Mouse (Mus musculus) CH12.LX (cell line): ENCODE measurements around the gene Tinagl1. TPM values are rescaled to one million over a fixed set of nuclear protein-coding genes. Genes with fewer than 3 reads are reported as not detected.

Experiments
- DNase-seq: peaks from one replicate; pipeline ENCODE4 v3.0.0-alpha.2; 2013; ENCODE audit errors: extremely low read depth
- H3K27ac ChIP-seq: 2 replicates; pipeline ENCODE4 v1.5.1; 2012; ENCODE audit warnings: low read depth, mild to moderate bottlenecking, control low read depth, moderate library complexity; ENCODE audit not compliant: insufficient read depth
- H3K27me3 ChIP-seq: replicated peaks from 2 replicates; pipeline ENCODE3; 2012; ENCODE audit warnings: inconsistent platforms
- H3K36me3 ChIP-seq, 2 experiments: replicated peaks in 1 of 2; 2 replicates each; pipeline versions ENCODE3 to v1.6.1; 2012; ENCODE audit warnings: inconsistent platforms in 1 of 2, low read length in 1 of 2, mild to moderate bottlenecking in 1 of 2, mixed read lengths in 1 of 2, moderate library complexity in 1 of 2; ENCODE audit not compliant: control insufficient read depth in 1 of 2, insufficient read depth in 1 of 2
- H3K4me1 ChIP-seq, 2 experiments: 2 replicates each; pipeline ENCODE4 v1.6.1; 2012; ENCODE audit warnings: inconsistent platforms in 1 of 2, moderate library complexity in 1 of 2; ENCODE audit not compliant: insufficient read depth in 2 of 2, control insufficient read depth in 1 of 2
- H3K4me2 ChIP-seq: 2 replicates; pipeline ENCODE4 v1.6.1; 2012; ENCODE audit warnings: low read depth, mild to moderate bottlenecking, control low read depth; ENCODE audit not compliant: poor library complexity, insufficient read depth, severe bottlenecking
- H3K4me3 ChIP-seq, 3 experiments: fragments of 150-350 bp in 1 of 3; sonication (generic) in 1 of 3; replicated peaks in 1 of 3; 2 replicates each; pipeline versions ENCODE3 to v1.5.1; 2011 to 2012; ENCODE audit warnings: low read depth in 2 of 3, low read length in 2 of 3, mild to moderate bottlenecking in 2 of 3, moderate library complexity in 2 of 3, control low read depth in 1 of 3, improper control_type of control experiment in 1 of 3, inconsistent platforms in 1 of 3, mixed read lengths in 1 of 3; ENCODE audit not compliant: poor library complexity in 1 of 3
- H3K79me2 ChIP-seq: replicated peaks from 2 replicates; pipeline ENCODE4 v1.6.1; 2012; ENCODE audit warnings: mild to moderate bottlenecking, moderate library complexity; ENCODE audit not compliant: control insufficient read depth, poor library complexity, insufficient read depth, severe bottlenecking; ENCODE audit errors: extremely low read depth
- H3K9ac ChIP-seq: 2 replicates; pipeline ENCODE4 v1.6.1; 2012; ENCODE audit warnings: low read depth, mild to moderate bottlenecking, control low read depth, moderate library complexity; ENCODE audit not compliant: insufficient read depth
- H3K9me3 ChIP-seq: replicated peaks from 2 replicates; pipeline ENCODE3; 2012; ENCODE audit warnings: low read length, inconsistent platforms, mixed read lengths
- CHD1 ChIP-seq: IDR thresholded peaks from 2 replicates; pipeline ENCODE4 v1.6.1; 2012; ENCODE audit warnings: low read depth, low read length, improper control_type of control experiment, inconsistent platforms
- CTCF ChIP-seq, 2 experiments: IDR thresholded peaks in 1 of 2; conservative IDR thresholded peaks in 1 of 2; 2 replicates each; pipeline ENCODE4 v1.5.1; 2011 to 2012; ENCODE audit warnings: low read depth in 2 of 2, low read length in 2 of 2, improper control_type of control experiment in 1 of 2, inconsistent platforms in 1 of 2, mild to moderate bottlenecking in 1 of 2, moderate library complexity in 1 of 2
- ETS1 ChIP-seq: conservative IDR thresholded peaks from 2 replicates; pipeline ENCODE4 v1.6.1; 2012; ENCODE audit warnings: low read depth, mild to moderate bottlenecking, inconsistent platforms, low read length, improper control_type of control experiment, moderate library complexity
- HCFC1 ChIP-seq: IDR thresholded peaks from 2 replicates; pipeline ENCODE4 v1.6.1; 2012; ENCODE audit warnings: low read depth, mild to moderate bottlenecking, inconsistent platforms, low read length, improper control_type of control experiment
- IRF4 ChIP-seq: IDR thresholded peaks from 2 replicates; pipeline ENCODE4 v1.6.1; 2014; ENCODE audit warnings: low read depth, mild to moderate bottlenecking, inconsistent platforms, low read length, improper control_type of control experiment
- JUN ChIP-seq: IDR thresholded peaks from 2 replicates; pipeline ENCODE4 v1.6.1; 2011; ENCODE audit warnings: low read depth, mild to moderate bottlenecking, low read length, improper control_type of control experiment, moderate library complexity; ENCODE audit not compliant: insufficient read depth
- JUND ChIP-seq: conservative IDR thresholded peaks from 2 replicates; pipeline ENCODE4 v1.6.1; 2011; ENCODE audit warnings: low read depth, low read length, improper control_type of control experiment
- MAZ ChIP-seq: IDR thresholded peaks from 2 replicates; pipeline ENCODE4 v1.6.1; 2012; ENCODE audit warnings: low read depth, mild to moderate bottlenecking, inconsistent platforms, low read length, improper control_type of control experiment, moderate library complexity
- MEF2A ChIP-seq: IDR thresholded peaks from 2 replicates; pipeline ENCODE4 v1.6.1; 2014; ENCODE audit warnings: low read depth, mild to moderate bottlenecking, inconsistent platforms, low read length, improper control_type of control experiment, borderline replicate concordance
- MYC ChIP-seq: IDR thresholded peaks from 2 replicates; pipeline ENCODE4 v1.6.1; 2011; ENCODE audit warnings: low read depth, mild to moderate bottlenecking, improper control_type of control experiment, low read length
- NRF1 ChIP-seq: IDR thresholded peaks from 2 replicates; pipeline ENCODE4 v1.6.1; 2014; ENCODE audit warnings: low read depth, mild to moderate bottlenecking, inconsistent platforms, low read length, improper control_type of control experiment, moderate library complexity
- PAX5 ChIP-seq: IDR thresholded peaks from 2 replicates; pipeline ENCODE4 v1.6.1; 2012; ENCODE audit warnings: low read length, inconsistent platforms, mixed read lengths
- POLR2A ChIP-seq: IDR thresholded peaks from 2 replicates; pipeline ENCODE4 v1.6.1; 2011; ENCODE audit warnings: low read depth, mild to moderate bottlenecking, improper control_type of control experiment, low read length
- POLR2AphosphoS2 ChIP-seq: IDR thresholded peaks from 2 replicates; pipeline ENCODE4 v1.6.1; 2011; ENCODE audit warnings: low read depth, low read length, improper control_type of control experiment
- SMC3 ChIP-seq: IDR thresholded peaks from 2 replicates; pipeline ENCODE4 v1.6.1; 2011; ENCODE audit warnings: low read depth, low read length, improper control_type of control experiment
- TCF12 ChIP-seq: IDR thresholded peaks from 2 replicates; pipeline ENCODE4 v1.6.1; 2014; ENCODE audit warnings: low read depth, mild to moderate bottlenecking, inconsistent platforms, low read length, improper control_type of control experiment
- UBTF ChIP-seq: IDR thresholded peaks from 2 replicates; pipeline ENCODE4 v1.6.1; 2012; ENCODE audit warnings: low read depth, mild to moderate bottlenecking, inconsistent platforms, low read length, improper control_type of control experiment, moderate library complexity
- USF1 ChIP-seq: IDR thresholded peaks from 2 replicates; pipeline ENCODE4 v1.6.1; 2014; ENCODE audit warnings: low read depth, mild to moderate bottlenecking, inconsistent platforms, low read length, improper control_type of control experiment
- USF2 ChIP-seq: conservative IDR thresholded peaks from 2 replicates; pipeline ENCODE4 v1.6.1; 2011; ENCODE audit warnings: low read depth, low read length, improper control_type of control experiment
- ZMIZ1 ChIP-seq: IDR thresholded peaks from 2 replicates; pipeline ENCODE4 v1.6.1; 2012; ENCODE audit warnings: low read depth, mild to moderate bottlenecking, inconsistent platforms, low read length, improper control_type of control experiment
- ZNF384 ChIP-seq: IDR thresholded peaks from 2 replicates; pipeline ENCODE4 v1.6.1; 2012; ENCODE audit warnings: low read depth, low read length, improper control_type of control experiment, inconsistent platforms
- dilution Hi-C: fragments of 300-500 bp; cut with MboI; formaldehyde crosslinking; loops from 2 replicates; pipeline ENCODE4 v1.14.3; 2020; ENCODE audit warnings: low sequenced_read_pairs; ENCODE audit not compliant: extremely low pct_unique_long_range_greater_than_20kb, extremely low pct_ligation_motif_present
- in situ Hi-C: fragments of 300-500 bp; cut with MboI; formaldehyde crosslinking; loops from 3 replicates; pipeline ENCODE4 v1.14.3; 2019; ENCODE audit warnings: low sequenced_read_pairs, low pct_ligation_motif_present, low pct_unique_long_range_greater_than_20kb, mixed read lengths
- polyA plus RNA-seq: library from polyadenylated mRNA; unstranded; fragments of >175 nt; gene quantifications from 2 replicates; pipeline ENCODE4 v1.2.1, GENCODE M21; 2012; ENCODE audit warnings: low read depth; ENCODE audit not compliant: insufficient read length
- total RNA-seq, 2 experiments: library from RNA; depleted of rRNA; stranded (reverse); fragments of 300-350 nt in 1 of 2; fragments of >200 nt in 1 of 2; gene quantifications; 2 replicates each; pipeline ENCODE4 v1.2.3; 2012 to 2014

The Tinagl1 gene
- total and polyA plus RNA-seq, 3 experiments = not detected

DNA sequence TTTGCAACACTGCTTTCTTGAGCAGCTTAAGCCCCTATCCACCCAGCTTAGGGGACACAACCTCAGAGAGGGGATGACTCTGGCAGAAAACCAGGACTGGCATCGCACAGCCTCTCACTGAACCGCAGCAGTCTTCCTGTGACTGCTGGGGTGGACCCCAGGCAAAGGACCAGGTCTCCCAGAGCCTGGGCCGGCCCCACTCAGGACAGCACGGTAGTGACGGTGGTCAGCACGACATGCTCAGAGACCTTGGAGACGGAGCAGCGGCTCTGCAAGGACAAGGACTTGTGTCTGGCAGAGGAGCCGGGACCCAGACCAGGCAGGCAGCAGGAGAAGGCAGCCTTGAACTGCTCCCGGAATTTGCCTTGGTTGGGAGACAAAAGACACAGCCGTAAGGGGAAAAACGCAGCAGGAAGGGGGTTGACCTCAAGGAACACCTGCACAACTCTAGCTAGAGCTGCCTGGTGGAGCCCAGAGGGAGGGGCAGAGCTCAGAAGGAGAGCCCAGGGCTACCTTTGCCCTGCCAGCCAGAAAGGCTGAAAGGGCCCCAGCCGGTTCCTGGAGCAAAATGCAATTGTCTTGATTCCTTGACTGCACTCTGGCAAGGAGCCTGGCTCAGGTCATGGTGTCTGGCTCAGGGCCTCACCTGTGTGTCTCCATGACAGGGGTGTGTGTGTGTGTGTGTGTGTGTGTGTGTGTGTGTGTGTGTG lies 44.1 kb downstream of the Tinagl1 start:
- no peak for DNase-seq
- dilution Hi-C loops = no loop called here
- in situ Hi-C loops = no loop called here
- Histone ChIP-seq H3K9ac (no peak overlapping the region), H3K4me2 (no peak overlapping the region), H3K9me3 (no peaks in the 10 kb centered on the region), H3K4me3 (no peak overlapping the region), H3K79me2 (no peaks in the 10 kb centered on the region), H3K27ac (no peak overlapping the region), H3K4me1 (no peaks in the 10 kb centered on the region), H3K36me3 (peaks cover 18 to 28% of the 10 kb centered on the region in 2 experiments), H3K27me3 (peaks cover 45% of the 10 kb centered on the region)
- TF ChIP-seq IRF4 (no peak), MYC (no peak), UBTF (no peak), JUN (no peak), POLR2AphosphoS2 (no peak), POLR2A (no peak), ZMIZ1 (no peak), ETS1 (no peak), MAZ (no peak), PAX5 (no peak), HCFC1 (no peak), TCF12 (no peak), USF2 (no peak), JUND (no peak), NRF1 (no peak), USF1 (no peak)

DNA sequence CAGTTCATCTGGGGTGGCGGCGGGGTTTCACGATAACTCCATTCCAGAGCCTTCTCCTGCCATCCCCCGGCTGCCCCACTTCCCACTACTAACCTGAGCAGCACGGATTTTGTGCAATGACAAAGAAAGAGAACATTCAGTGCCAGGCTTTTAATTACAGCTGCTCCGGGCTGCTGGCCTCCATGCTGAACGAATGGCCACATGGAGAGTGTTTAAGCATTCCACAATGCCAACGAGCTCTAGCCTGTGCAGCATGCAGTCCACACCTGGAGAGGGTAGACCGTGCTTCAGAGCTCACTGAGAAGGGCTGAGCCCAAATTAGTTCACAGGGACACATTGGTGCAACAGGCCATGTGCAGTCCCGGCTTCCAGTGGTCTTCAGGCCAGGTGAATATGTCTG lies 44.8 kb downstream of the Tinagl1 start:
- no peaks in the 10 kb centered on the region for H3K79me2 ChIP-seq
- no peak overlapping the region for H3K4me2 ChIP-seq
- H3K4me1 ChIP-seq = no peaks in the 10 kb centered on the region
- in situ Hi-C loops = no loop called here
- no peak overlapping the region for H3K9ac ChIP-seq
- no peak overlapping the region for H3K27ac ChIP-seq
- no peak for TF ChIP-seq SMC3
- TF ChIP-seq CHD1 = no peak
- no peak for TF ChIP-seq CTCF (conservative IDR thresholded peaks at IDR 0.05 in 1 of 2, IDR thresholded peaks at IDR 0.05 in 1 of 2; ENCODE audit: low read depth in 2 of 2, low read length in 2 of 2)
- TF ChIP-seq ZNF384 = no peak
- TF ChIP-seq ZMIZ1 = no peak
- TF ChIP-seq MEF2A = no peak
- peaks cover 25 to 35% of the 10 kb centered on the region in 2 experiments for H3K36me3 ChIP-seq
- no peaks in the 10 kb centered on the region for H3K9me3 ChIP-seq
- no peak overlapping the region for H3K4me3 ChIP-seq
- H3K27me3 ChIP-seq = peaks cover 38% of the 10 kb centered on the region
- dilution Hi-C loops = no loop called here
- no peak for DNase-seq
